Mouse (Mus musculus): ENCODE data around the gene Fstl4. TPM values are rescaled to one million over a fixed set of nuclear protein-coding genes. Genes with fewer than 3 reads are reported as not detected.

Gene Fstl4
- total RNA-seq, 1 experiment, result 0.09 TPM

- Histone ChIP-seq H3K27ac (ENCODE audit: insufficient read depth, low read depth, low read length, poor library complexity, severe bottlenecking) (no peak overlapping the region), H3K4me3 (ENCODE audit: insufficient read depth in 1 of 2, low read depth in 1 of 2, low read length in 2 of 2, poor library complexity in 1 of 2, severe bottlenecking in 1 of 2) (no peak overlapping the region), H3K9me3 (ENCODE audit: control insufficient read depth, insufficient read depth, low read depth, low read length) (no peaks in the 10 kb centered on the region), H3K9ac (ENCODE audit: insufficient read depth, low read depth, low read length, poor library complexity, severe bottlenecking) (no peak overlapping the region), H3K36me3 (ENCODE audit: control insufficient read depth, insufficient read depth, low read length, poor library complexity, severe bottlenecking) (no peaks in the 10 kb centered on the region), H3K4me1 (ENCODE audit: control insufficient read depth in 2 of 2, insufficient read depth in 2 of 2, low read length in 2 of 2, poor library complexity in 1 of 2) (no peaks in the 10 kb centered on the region)
- TF ChIP-seq ZNF384 (IDR thresholded peaks at IDR 0.05; ENCODE audit: low read depth, low read length), result no peak
- TF ChIP-seq MAFK (IDR thresholded peaks at IDR 0.05; ENCODE audit: insufficient read depth, low read depth, low read length), result no peak
- TF ChIP-seq CHD2 (IDR thresholded peaks at IDR 0.05; ENCODE audit: low read depth, low read length), result no peak
- TF ChIP-seq ZC3H11A (IDR thresholded peaks at IDR 0.05; ENCODE audit: borderline replicate concordance, low read depth, low read length), result no peak
- TF ChIP-seq HCFC1 (IDR thresholded peaks at IDR 0.05; ENCODE audit: borderline replicate concordance, insufficient read depth, low read length), result no peak
- in situ Hi-C loops (cut with MboI; ENCODE audit: low sequenced_read_pairs in 2 of 2, unreplicated experiment in 2 of 2), result no loop called here
- no peak for DNase-seq (ENCODE audit: low read depth, low spot score)
These were observed 376.4 kb downstream of the Fstl4 start for GRCm38 (mm10) chr11:53140722-53141400.

DNA sequence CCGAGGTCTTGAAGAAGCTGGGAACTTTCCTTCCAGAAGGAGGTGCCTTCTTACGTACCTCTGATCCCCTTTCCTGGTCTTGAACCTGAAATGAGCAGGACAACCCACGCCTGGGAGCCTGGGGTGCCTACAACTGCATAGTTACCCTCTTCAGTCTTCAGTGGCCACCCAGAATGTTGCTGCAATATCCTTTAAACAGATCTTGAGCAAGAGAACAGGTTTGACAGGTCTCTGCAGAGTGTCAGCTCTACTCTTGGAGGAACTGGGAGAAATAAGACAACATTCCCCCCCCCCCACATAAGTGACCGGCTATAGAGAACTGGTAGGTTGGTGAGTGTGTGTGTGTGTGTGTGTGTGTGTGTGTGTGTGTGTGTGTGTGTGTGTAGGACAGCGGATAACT, 379.1 kb downstream of the Fstl4 start:
- in situ Hi-C loops (cut with MboI; ENCODE audit: low sequenced_read_pairs in 2 of 2, unreplicated experiment in 2 of 2), result no loop called here
- no peak for DNase-seq (ENCODE audit: low read depth, low spot score)

DNA sequence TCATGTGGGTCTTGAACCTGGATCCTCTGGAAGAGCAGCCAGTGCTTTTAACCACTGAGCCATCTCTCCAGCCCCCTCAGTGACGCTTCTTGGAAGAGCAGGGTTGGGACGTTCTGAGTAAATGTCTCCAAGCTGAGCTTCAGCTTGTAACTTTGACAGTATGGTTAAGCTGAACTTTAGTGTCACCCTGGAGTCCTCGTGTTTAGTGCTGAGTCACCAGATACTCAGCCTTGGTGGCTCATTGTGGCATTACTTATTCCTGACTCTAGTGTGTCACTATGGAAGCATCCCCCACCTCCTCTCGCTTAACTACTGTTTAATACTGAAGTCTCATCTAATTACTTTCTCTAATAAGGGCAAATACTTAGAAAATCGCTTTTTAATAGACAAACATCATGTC, 380.1 kb downstream of the Fstl4 start:
- Histone ChIP-seq H3K4me3 (ENCODE audit: insufficient read depth in 1 of 2, low read depth in 1 of 2, low read length in 2 of 2, poor library complexity in 1 of 2, severe bottlenecking in 1 of 2) (no peak overlapping the region), H3K9me3 (ENCODE audit: control insufficient read depth, insufficient read depth, low read depth, low read length) (no peaks in the 10 kb centered on the region), H3K27ac (ENCODE audit: insufficient read depth, low read depth, low read length, poor library complexity, severe bottlenecking) (no peak overlapping the region), H3K9ac (ENCODE audit: insufficient read depth, low read depth, low read length, poor library complexity, severe bottlenecking) (no peak overlapping the region), H3K36me3 (ENCODE audit: control insufficient read depth, insufficient read depth, low read length, poor library complexity, severe bottlenecking) (no peaks in the 10 kb centered on the region), H3K4me1 (ENCODE audit: control insufficient read depth in 2 of 2, insufficient read depth in 2 of 2, low read length in 2 of 2, poor library complexity in 1 of 2) (no peaks in the 10 kb centered on the region)
- TF ChIP-seq ZC3H11A (IDR thresholded peaks at IDR 0.05; ENCODE audit: borderline replicate concordance, low read depth, low read length) (no peak), ZNF384 (IDR thresholded peaks at IDR 0.05; ENCODE audit: low read depth, low read length) (no peak), MAFK (IDR thresholded peaks at IDR 0.05; ENCODE audit: insufficient read depth, low read depth, low read length) (no peak), HCFC1 (IDR thresholded peaks at IDR 0.05; ENCODE audit: borderline replicate concordance, insufficient read depth, low read length) (no peak), CHD2 (IDR thresholded peaks at IDR 0.05; ENCODE audit: low read depth, low read length) (no peak)
- DNase-seq (ENCODE audit: low read depth, low spot score), result no peak
- in situ Hi-C loops (cut with MboI; ENCODE audit: low sequenced_read_pairs in 2 of 2, unreplicated experiment in 2 of 2), result no loop called here

More for the DNA sequence above, 379.1 kb downstream of the Fstl4 start:
- H3K4me1 ChIP-seq (ENCODE audit: control insufficient read depth in 2 of 2, insufficient read depth in 2 of 2, low read length in 2 of 2, poor library complexity in 1 of 2), result no peaks in the 10 kb centered on the region
- H3K9ac ChIP-seq (ENCODE audit: insufficient read depth, low read depth, low read length, poor library complexity, severe bottlenecking), result no peak overlapping the region
- no peaks in the 10 kb centered on the region for H3K36me3 ChIP-seq (ENCODE audit: control insufficient read depth, insufficient read depth, low read length, poor library complexity, severe bottlenecking)
- no peaks in the 10 kb centered on the region for H3K9me3 ChIP-seq (ENCODE audit: control insufficient read depth, insufficient read depth, low read depth, low read length)
- no peak overlapping the region for H3K4me3 ChIP-seq (ENCODE audit: insufficient read depth in 1 of 2, low read depth in 1 of 2, low read length in 2 of 2, poor library complexity in 1 of 2, severe bottlenecking in 1 of 2)
- no peak overlapping the region for H3K27ac ChIP-seq (ENCODE audit: insufficient read depth, low read depth, low read length, poor library complexity, severe bottlenecking)
- TF ChIP-seq MAFK (IDR thresholded peaks at IDR 0.05; ENCODE audit: insufficient read depth, low read depth, low read length), result no peak
- TF ChIP-seq HCFC1 (IDR thresholded peaks at IDR 0.05; ENCODE audit: borderline replicate concordance, insufficient read depth, low read length), result no peak
- no peak for TF ChIP-seq CHD2 (IDR thresholded peaks at IDR 0.05; ENCODE audit: low read depth, low read length)
- no peak for TF ChIP-seq ZNF384 (IDR thresholded peaks at IDR 0.05; ENCODE audit: low read depth, low read length)
- TF ChIP-seq ZC3H11A (IDR thresholded peaks at IDR 0.05; ENCODE audit: borderline replicate concordance, low read depth, low read length), result no peak

DNA sequence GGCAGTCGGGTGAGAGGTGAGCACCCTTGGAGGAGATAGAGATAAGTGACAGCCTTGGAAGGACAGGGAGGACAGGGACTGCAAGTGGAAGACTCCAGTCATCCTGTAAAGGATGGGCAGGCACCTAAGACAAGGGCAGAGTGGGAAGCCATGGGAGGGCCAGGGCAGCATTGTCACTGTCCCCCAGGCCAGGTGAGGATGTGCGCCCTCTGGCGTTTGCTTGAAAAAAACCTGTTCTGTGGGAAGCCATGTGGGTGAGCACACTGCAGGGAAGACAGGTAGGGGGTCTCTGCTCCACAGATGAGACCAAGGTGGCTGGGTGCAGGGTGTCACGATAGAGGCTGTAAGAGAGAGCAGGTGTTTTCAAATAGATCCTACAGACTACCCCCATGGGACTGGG, 381.9 kb downstream of the Fstl4 start:
- Histone ChIP-seq H3K4me1 (ENCODE audit: control insufficient read depth in 2 of 2, insufficient read depth in 2 of 2, low read length in 2 of 2, poor library complexity in 1 of 2) (no peaks in the 10 kb centered on the region), H3K27ac (ENCODE audit: insufficient read depth, low read depth, low read length, poor library complexity, severe bottlenecking) (no peak overlapping the region), H3K9ac (ENCODE audit: insufficient read depth, low read depth, low read length, poor library complexity, severe bottlenecking) (no peak overlapping the region), H3K4me3 (ENCODE audit: insufficient read depth in 1 of 2, low read depth in 1 of 2, low read length in 2 of 2, poor library complexity in 1 of 2, severe bottlenecking in 1 of 2) (no peak overlapping the region), H3K36me3 (ENCODE audit: control insufficient read depth, insufficient read depth, low read length, poor library complexity, severe bottlenecking) (no peaks in the 10 kb centered on the region), H3K9me3 (ENCODE audit: control insufficient read depth, insufficient read depth, low read depth, low read length) (no peaks in the 10 kb centered on the region)
- TF ChIP-seq MAFK (IDR thresholded peaks at IDR 0.05; ENCODE audit: insufficient read depth, low read depth, low read length) (no peak), HCFC1 (IDR thresholded peaks at IDR 0.05; ENCODE audit: borderline replicate concordance, insufficient read depth, low read length) (no peak), ZC3H11A (IDR thresholded peaks at IDR 0.05; ENCODE audit: borderline replicate concordance, low read depth, low read length) (no peak), ZNF384 (IDR thresholded peaks at IDR 0.05; ENCODE audit: low read depth, low read length) (no peak), CHD2 (IDR thresholded peaks at IDR 0.05; ENCODE audit: low read depth, low read length) (no peak)
- peak; percentile 28 for DNase-seq (ENCODE audit: low read depth, low spot score)
- in situ Hi-C loops (cut with MboI; ENCODE audit: low sequenced_read_pairs in 2 of 2, unreplicated experiment in 2 of 2), result no loop called here

Measured in ES-E14 (cell line).